Mouse (Mus musculus): Measurements from ENCODE around the gene Coa3.

Coa3 gene

GRCm38 (mm10) chr11:101251031-101251430 lies 27.9 kb downstream of the Coa3 start:
- no peak for DNase-seq (ENCODE audit: low spot score)

GRCm38 (mm10) chr11:101248258-101248994 lies 30.5 kb downstream of the Coa3 start:
- peak; percentile 48 for DNase-seq (ENCODE audit: low spot score)

GRCm38 (mm10) chr11:101247521-101248030 lies 31.3 kb downstream of the Coa3 start:
- DNase-seq (ENCODE audit: low spot score) = no peak

- DNase-seq (ENCODE audit: low spot score) = no peak
Measured at GRCm38 (mm10) chr11:101246702-101247012, 32.3 kb downstream of the Coa3 start.

- DNase-seq (ENCODE audit: low spot score) = peak; percentile 44
Measured at GRCm38 (mm10) chr11:101245855-101246701, 32.8 kb downstream of the Coa3 start, which contains the start of gene Ramp2. Ramp2 (plus strand) TSS chr11:101246028.

GRCm38 (mm10) chr11:101245071-101245470 lies 33.8 kb downstream of the Coa3 start:
- no peak for DNase-seq (ENCODE audit: low spot score)

GRCm38 (mm10) chr11:101238071-101238647 lies 40.8 kb downstream of the Coa3 start:
- DNase-seq (ENCODE audit: low spot score) = no peak

- no peak for DNase-seq (ENCODE audit: low spot score)
Measured at GRCm38 (mm10) chr11:101236782-101237181, 42.1 kb downstream of the Coa3 start.

GRCm38 (mm10) chr11:101235429-101235828 lies 43.5 kb downstream of the Coa3 start:
- no peak for DNase-seq (ENCODE audit: low spot score)

- DNase-seq (ENCODE audit: low spot score) = no peak
Measured at GRCm38 (mm10) chr11:101234124-101234523, 44.8 kb downstream of the Coa3 start.

GRCm38 (mm10) chr11:101233240-101233639 lies 45.7 kb downstream of the Coa3 start:
- no peak for DNase-seq (ENCODE audit: low spot score)

GRCm38 (mm10) chr11:101232010-101232839 lies 46.7 kb downstream of the Coa3 start:
- no peak for DNase-seq (ENCODE audit: low spot score)

GRCm38 (mm10) chr11:101230991-101231871 lies 47.7 kb downstream of the Coa3 start:
- DNase-seq (ENCODE audit: low spot score) = no peak

- no peak for DNase-seq (ENCODE audit: low spot score)
Measured at GRCm38 (mm10) chr11:101230526-101230925, 48.4 kb downstream of the Coa3 start.

GRCm38 (mm10) chr11:101230061-101230511 lies 48.8 kb downstream of the Coa3 start:
- DNase-seq (ENCODE audit: low spot score) = no peak

- no peak for DNase-seq (ENCODE audit: low spot score)
Measured at GRCm38 (mm10) chr11:101229361-101229900, 49.5 kb downstream of the Coa3 start.

All from urinary bladder, postnatal 25 days (tissue).